Mouse (Mus musculus): ENCODE results near the gene Asap2.

DNA sequence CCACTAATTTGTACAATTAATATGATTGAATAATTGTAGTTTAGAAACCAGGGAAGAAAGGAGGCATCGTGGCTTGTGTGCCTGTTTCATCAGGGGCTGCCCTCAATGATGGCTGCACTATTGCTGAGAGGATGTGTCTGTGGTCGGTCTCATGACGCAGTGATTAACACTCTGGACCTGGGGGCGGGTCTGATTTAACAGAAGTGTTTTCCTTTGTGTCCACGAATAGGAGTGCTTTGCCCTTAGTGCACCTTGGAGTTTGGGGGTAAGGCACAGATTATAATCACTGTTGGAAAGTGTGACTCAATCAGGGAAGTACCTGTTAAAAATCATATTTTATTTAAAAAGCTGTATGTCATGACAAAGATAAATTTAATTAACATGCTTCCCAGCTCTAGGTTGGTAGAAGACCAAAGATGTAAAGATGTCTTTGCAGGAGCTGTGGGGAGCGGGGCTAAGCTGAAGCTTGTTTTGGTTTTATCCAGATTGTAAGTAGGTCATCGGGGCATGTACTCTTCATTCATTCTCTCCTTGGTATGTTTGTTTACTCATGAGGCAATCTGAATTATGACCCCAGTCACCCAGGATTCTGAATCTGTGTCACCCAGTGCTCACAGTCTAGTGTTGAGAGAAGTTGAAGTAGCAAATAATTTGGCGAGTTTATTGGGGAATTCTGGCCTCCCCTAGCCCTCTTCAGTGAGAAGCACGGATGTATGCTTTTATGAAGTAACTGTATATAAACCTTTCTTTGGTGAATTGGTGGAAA is 152.4 kb downstream of the Asap2 start:
- TF ChIP-seq CTCF (IDR thresholded peaks at IDR 0.05; ENCODE audit: low read depth, low read length), result no peak
- no peak for TF ChIP-seq POLR2A (IDR thresholded peaks at IDR 0.05; ENCODE audit: insufficient read depth, low read length)

Data from ES-Bruce4 (cell line).